Mouse (Mus musculus): ENCODE results near the gene Gm16442. TPM values are rescaled to one million over a fixed set of nuclear protein-coding genes. Genes with fewer than 3 reads are reported as not detected.

Gene Gm16442
- not detected in 2 replicates for polyA plus RNA-seq (2012; rRNA removed)

DNA sequence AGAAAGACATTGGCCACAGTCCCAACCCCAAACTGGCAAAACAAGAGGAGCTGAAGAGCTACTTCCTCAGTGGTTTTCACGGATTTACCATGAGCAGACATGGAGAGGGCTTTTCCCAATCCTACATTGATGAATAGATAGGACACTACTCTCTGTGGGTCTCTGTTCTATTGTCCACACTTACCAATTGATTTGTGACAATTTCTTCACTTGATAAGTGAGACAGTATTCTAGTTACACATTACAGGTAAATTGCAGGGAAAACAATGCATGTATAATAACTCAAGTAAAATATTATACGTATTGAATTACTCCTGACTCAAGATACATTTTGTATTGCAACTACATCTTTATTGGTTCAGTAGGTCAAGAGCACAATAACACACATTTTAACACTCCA, at the start of gene Gm16442:
Gm16442 (minus strand) TSS at position 101 of the 400 bp plus-strand sequence.

DNA sequence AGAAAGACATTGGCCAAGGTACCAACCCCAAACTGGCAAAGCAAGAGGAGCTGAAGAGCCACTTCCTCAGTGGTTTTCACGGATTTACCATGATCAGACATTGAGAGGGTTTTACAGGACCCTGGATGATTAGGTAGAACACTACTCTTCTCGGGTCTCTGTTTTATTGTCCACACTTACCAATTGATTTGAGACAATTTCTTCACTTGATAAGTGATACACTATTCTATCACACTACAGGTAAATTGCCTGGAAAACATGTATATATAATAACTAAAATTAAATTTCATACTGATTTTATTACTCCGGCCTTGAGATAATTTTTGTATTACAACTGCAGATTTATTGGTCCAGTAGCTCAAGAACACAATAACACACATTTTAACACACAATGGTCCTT, 45.9 kb upstream of the Gm16442 start, which contains the start of gene Vmn1r94:
Vmn1r94 (minus strand) TSS at position 101 of the 400 bp plus-strand sequence.

DNA sequence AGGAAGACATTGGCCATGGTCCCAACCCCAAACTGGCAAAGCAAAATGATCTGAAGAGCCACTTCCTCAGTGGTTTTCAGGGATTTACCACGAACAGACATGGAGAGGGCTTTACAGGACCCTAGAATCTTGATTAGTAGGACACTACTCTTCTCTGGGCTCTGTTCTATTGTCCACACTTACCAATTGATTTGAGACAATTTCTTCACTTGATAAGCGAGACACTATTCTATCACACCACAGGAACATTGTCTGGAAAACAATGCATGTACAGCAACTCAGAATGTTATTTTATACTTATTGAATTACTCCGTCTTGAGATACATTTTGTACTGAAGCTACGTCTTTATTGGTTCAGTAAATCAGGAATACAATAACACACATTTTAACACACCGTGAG, 16.6 kb upstream of the Gm16442 start, which contains the start of gene Vmn1r93:
Vmn1r93 (minus strand) TSS at position 101 of the 400 bp plus-strand sequence.

DNA sequence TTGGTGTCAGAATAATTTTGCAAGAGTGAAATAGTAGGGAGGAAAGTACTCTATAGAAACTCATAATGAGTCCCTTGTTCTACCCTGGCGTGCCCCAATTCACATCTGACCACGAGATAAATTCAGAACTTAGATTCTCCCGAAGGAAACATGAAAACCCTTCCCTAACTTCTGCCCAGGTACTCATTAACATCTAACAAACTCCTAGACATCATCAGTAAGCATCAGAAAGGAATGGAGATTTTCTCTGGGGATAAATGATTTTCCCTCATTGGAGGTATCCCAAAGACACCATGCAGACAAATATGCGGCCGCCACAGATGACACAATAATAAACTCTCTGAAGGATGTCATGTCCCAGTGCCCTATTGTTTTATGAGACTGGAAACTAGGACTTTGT, 23.0 kb downstream of the Gm16442 start, which contains the start of gene Vmn1r91:
Vmn1r91 (plus strand) TSS at position 301 of the 400 bp plus-strand sequence.

Other genes with a start within 250 kb of the Gm16442 start
- gene Ceacam19, start 234.6 kb downstream of the Gm16442 start, polyA plus RNA-seq (2012; rRNA removed) = 0.15 TPM in 2 replicates
- 19.3 and 26.5 TPM in 2 replicates for gene Pvr, start 201.4 kb downstream of the Gm16442 start, polyA plus RNA-seq (2012; rRNA removed)
- 0.68 and 1.3 TPM in 2 replicates for gene Igsf23, start 171.8 kb downstream of the Gm16442 start, polyA plus RNA-seq (2012; rRNA removed)
- 0.31 and 0.58 TPM in 2 replicates for gene Ceacam20, start 157.2 kb downstream of the Gm16442 start, polyA plus RNA-seq (2012; rRNA removed)
- gene Nlrp9b, start 131.1 kb downstream of the Gm16442 start, polyA plus RNA-seq (2012; rRNA removed) = 0.87 and 1.3 TPM in 2 replicates
- gene Vmn1r91, start 22.9 kb downstream of the Gm16442 start, polyA plus RNA-seq (2012; rRNA removed) = not detected in 2 replicates
- not detected in 2 replicates for gene Vmn1r93, start 16.5 kb upstream of the Gm16442 start, polyA plus RNA-seq (2012; rRNA removed)
- not detected in 2 replicates for gene Vmn1r94, start 45.8 kb upstream of the Gm16442 start, polyA plus RNA-seq (2012; rRNA removed)
- gene Vmn1r95, start 71.1 kb upstream of the Gm16442 start, polyA plus RNA-seq (2012; rRNA removed) = not detected in 2 replicates
- not detected in 2 replicates for gene Gm6164, start 83.0 kb upstream of the Gm16442 start, polyA plus RNA-seq (2012; rRNA removed)
- not detected in 2 replicates for gene Gm4498, start 111.2 kb upstream of the Gm16442 start, polyA plus RNA-seq (2012; rRNA removed)
- gene Gm5890, start 140.3 kb upstream of the Gm16442 start, polyA plus RNA-seq (2012; rRNA removed) = not detected in 2 replicates
- gene Gm4133, start 211.5 kb upstream of the Gm16442 start, polyA plus RNA-seq (2012; rRNA removed) = not detected in 2 replicates